Mouse (Mus musculus) gastrocnemius, postnatal 4 days (tissue): ENCODE measurements around the gene Qpct. TPM values are rescaled to one million over a fixed set of nuclear protein-coding genes. Genes with fewer than 3 reads are reported as not detected.
"Not testable (repeated sequence)": the region's sequence is repeated elsewhere in the genome, so short reads cannot be mapped to it uniquely, and the experiment has no call there.

Experiments used
- DNase-seq, 2 experiments: peaks; one replicate each; pipeline ENCODE4 v3.0.0; 2021 to 2022; ENCODE audit warnings: low spot score in 2 of 2, mixed read lengths in 2 of 2
- total RNA-seq, 2 experiments: library from RNA; stranded (reverse); gene quantifications; 2 replicates each; pipeline ENCODE4 v1.2.3; 2021

Qpct gene
- total RNA-seq, 2 experiments from 2014 or later: 29.0 to 31.5 TPM

DNA sequence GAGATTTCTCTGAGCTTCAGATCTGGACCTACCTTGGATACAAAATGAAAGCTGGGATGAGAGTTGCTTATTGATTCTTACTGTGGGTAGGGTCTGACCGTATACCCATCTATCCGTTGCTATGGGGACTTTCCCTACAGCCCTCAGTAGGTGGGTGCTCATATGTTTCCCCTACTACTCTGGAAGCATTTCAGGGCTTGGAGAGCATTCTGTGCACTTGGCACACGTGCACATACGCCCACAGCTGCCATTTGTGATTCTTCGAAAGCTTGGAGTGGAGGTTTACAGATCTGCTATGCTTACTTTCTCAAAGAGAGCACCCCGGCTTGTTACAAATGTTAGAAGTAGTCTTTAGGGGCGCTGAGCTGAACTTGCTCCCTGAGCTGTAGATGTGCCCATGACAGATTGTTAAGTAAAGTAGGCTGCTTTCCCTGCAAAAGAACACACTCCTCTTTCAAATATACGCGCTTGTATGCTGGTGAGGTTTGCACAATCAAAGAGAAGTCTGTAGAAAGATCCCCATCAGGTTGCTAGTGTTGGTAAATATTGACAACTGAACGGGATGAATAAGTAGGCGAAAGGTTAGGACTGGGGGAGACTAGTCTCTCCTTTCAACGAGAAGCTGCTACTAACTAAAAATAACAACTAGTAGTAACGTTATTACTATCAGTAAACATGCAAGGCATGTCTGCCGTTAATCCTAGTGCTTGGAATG, 18.2 kb downstream of the Qpct start:
- DNase-seq: no peak

DNA sequence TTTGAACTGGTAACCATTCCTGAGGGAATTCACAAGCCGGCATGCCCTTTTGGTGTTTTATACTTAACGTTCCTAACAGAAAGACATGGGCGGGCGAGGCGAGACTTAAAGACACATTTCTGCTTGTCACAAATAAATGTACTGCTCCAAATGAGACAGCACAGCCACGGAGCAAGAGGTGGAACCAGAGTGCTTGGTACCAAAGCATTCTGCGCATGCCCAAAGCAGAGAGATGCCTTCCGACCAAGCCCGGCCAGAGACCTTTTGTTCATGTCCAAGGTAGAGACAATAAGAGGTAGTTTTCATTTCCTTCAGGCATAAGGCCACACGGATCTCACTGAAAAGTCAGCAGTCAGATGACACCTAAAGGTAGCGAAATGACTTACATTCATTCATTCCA, 20.2 kb downstream of the Qpct start:
- DNase-seq: no peak

DNA sequence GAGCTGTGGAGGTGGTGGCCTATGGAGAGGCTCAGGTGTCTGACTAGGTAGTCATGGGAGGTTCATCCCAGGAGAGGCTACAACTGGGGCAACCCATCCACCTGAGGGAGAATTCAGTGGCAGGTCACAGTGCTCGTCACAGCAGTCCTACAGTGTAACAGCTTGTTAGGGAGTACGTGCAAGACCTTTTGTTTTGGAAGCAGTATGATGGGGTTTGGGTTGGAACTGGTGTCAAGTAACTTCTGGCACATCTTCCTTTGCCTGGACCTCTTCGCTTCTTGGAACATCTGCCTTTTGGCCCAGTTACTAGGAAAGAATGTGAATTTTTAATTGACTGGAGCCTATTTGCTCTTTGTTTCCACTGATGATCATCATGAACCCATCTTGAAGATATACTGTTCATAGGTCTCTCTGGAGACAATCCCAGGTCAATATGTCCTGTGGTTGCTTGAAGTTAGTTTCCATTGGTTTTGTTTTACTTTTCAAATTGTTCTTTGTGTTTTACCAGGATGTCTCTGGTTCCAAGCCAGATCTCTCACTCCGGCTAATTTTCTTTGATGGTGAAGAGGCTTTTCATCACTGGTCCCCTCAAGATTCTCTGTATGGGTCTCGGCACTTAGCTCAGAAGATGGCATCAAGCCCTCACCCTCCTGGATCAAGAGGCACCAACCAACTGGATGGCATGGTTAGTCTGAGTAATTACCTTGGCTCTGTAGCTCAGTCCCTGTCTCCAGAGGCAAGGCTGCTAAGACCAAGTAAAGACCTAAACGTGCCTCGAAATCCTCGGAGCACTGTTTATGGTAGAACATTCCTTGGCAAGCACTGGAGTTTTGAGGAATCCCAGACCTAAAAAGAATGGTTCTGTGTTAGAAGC, 25.5 kb downstream of the Qpct start:
- no peak for DNase-seq

DNA sequence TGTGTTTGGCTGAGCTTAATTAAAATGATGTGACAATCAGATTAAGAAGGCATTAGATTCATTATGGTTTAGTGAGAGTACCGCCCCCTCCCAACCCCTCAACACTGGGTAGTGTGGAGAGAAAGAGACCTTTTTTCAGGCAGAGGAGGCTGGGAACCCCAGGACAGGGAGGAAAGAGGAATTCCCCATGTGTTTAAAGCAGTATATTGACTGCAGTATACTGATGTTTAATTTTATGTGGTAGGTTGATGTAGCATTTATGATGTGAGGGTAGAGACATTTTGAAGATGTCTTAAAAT, 26.1 kb downstream of the Qpct start:
- DNase-seq: no peak

DNA sequence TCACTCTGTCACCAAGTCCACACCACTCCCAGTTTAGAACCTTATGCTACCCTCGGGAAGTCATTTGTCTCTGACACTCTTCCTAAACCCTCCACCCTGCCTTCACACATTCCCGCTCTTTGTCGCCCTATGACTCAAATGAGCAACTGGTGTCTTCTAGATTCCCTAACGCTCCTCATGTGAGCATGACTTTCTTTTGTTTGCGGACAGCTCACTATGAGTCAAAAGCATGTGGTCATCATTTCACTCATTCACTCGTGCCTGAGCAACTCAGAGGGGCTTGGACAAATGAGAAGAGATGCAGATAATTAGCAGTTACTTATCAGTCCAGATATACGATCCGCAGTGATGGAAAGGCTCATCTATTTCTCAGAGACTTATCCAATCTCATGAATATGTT, 26.5 kb downstream of the Qpct start:
- no peak for DNase-seq

DNA sequence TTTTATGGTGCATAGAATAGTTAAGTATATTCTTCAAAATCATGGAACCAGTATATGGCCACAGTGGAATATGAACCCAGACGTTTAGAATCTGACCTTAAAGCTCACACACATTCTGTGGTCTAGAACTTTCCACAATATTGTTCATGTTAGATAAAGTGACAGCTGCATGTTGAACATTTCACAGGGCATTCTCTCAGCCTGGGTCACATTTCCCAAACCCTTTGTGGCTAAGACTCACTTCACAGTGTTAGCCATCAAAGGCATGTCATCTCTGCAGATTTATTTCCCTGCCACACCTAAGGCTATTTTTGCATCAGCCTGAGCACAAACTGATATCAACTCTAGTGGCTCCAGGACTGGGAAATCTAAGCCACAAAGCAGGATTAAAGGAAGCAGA, 40.0 kb downstream of the Qpct start:
- DNase-seq: no peak

DNA sequence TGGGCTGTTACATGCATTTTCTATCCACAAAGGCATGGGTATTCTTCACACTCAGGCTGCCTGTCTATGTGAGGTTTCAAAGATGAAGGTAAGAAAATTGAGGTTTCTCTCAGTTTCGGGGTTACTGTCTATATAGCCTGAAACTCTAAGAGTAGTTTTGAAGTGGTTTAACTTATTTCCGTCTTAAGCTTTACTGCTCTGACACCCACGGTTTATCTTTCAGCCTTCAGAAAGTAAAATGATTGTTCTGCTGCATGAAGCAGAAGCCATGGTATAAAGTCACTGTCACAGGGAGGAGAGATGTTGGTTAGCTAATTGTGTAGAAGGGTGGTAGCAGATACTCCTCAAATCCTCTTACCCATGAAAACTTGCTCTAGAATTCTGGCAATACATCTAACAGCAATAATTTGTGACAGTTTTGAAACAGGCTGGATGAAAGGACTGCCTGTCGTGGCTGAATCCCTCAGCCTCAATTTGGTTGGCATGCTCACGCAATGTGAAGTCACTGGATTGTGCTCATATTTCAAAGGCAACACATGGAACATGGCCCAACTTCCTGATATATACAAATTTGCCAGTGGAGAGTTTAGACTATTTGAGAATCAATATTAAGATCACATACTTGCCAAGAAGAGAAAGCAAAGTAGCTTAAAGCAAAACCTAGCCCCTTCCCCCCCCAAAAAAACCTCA, 41.7 kb downstream of the Qpct start:
- DNase-seq: no peak

DNA sequence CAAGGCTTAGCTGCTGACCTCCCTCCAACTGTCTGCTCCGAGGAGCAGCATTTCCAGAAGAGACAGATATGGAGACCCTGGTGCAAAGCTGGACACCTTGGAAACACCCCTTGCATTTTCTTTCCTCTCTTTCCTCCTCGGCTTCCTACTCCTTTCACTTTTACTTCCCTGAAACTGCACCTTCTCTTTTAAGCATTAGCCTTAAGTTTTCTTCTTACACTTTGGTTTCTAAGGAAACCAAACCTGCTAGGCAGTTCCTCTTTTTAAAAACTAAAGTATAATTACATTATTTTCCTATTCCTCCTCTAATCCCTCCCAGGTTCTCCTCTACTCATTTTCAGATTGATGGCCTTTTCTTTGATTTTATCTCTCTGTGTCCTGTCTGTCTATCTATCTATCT, 43.9 kb downstream of the Qpct start:
- DNase-seq: no peak

DNA sequence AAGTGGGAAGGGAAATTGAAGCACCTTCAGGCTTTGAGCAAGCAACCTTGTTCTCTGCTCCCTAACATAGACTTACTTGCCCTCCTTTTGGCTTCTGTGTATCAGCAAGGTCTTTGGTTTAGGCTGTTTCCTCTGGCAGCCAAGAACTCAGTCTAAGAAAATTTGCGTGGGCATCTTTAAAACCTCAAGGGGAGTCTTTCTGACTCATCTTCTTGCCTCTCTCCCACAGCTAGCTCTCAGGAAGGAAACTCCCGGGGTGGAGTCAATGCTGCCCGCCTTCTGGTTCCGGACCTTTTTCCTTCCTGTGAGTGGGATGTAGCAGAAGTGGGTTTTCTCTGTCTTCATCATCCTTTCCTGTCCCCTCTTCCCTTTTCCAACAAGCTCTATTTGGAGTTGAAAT, 48.2 kb downstream of the Qpct start:
- DNase-seq: no peak

DNA sequence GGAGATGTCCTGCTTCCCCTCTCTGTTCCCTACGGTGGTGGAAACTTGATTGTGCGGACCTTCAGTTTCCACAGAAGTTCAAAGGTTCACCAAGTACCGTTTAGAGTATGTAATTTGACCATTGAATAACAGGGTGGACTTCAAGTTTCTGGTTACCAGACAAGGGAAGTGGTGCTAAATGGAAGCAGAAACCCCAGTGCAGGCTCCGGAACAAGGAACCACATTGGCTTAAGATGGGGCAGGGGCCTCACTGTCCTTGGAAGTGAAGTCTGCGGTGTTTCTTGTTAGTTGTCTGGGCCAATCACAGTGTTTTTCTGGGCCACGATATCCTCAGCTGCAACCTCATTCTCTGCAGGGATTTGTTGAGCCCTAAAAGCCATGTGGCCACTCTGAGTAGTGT, 56.5 kb downstream of the Qpct start:
- no peak for DNase-seq

DNA sequence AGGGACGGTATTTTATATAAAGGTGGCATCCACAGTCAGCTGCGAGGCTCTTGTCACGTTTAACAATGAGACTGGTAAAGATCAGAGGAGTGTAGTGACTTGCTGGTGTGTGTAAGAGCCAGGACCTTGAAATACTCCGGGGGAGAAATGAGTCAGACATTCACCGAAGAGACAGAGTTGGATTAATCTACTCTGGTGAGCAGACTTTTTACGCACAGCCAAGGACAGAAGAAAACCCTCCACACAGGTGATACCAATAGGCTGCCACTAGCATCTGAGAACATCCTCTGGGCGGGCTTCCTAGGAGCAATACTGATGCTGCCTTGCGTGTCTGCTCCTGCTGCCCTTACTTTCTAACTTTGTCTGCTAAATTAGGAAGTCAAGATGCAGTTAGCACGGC, 57.9 kb downstream of the Qpct start:
- DNase-seq: no peak

DNA sequence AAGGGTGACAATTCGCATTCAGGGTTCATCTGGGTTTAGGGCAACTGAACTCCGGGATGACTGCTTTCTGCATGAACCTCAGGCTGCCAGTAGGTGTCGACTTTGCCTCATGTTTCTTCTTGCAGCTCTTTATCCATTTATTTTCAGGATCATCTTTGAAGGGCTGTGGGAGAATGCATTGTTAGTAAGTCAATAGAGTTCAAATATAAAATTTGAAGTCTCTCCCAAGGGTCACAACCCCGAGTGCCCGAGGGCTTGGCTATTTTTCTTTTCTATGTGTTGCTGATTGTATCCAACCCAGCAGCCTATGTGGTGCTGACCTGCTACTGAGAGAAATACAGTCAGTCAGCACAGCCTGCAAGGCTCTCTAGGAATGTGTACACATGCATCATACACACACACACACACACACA, 59.2 kb downstream of the Qpct start:
- DNase-seq: peak in 1 of 2 experiments; percentile 31

DNA sequence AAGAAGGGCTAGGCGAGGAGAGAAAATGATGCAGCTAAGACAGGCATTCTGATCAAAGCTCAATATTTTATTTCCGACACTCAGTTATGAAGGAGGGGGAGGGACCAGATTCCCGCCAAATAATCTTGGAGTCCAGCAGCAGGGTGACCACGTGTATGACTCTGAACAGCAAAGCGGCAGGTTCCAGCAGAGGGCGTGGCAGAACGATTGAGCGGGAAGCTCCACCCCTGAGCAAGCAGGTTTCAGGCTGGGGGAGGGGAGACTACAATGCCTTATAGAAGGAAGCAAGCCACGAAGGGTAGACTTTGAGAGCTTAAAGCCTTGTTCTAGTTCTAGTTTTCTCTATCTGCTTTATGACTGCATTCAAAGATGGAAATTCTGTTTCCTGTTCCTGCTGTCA, 63.5 kb downstream of the Qpct start:
- not testable (repeated sequence) for DNase-seq

DNA sequence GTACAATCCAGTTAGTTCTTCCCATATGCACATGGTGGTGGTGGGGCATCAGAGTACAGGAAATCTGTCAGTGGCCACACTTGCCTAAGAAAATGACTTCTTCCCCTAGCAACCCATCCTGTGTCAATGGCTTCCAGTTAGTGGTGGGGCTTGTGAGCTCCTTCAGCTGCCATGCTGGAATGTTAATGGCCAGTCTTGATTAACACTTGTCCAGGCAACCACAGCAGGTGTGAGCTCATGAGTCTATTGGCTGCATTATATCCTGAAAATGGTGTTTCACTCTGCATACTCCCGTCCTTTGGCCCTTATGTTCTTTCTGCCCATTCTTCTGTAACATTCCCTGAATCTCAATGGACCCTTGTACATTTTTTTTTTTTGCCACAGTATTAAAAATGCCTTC, 67.4 kb downstream of the Qpct start:
- DNase-seq: no peak

DNA sequence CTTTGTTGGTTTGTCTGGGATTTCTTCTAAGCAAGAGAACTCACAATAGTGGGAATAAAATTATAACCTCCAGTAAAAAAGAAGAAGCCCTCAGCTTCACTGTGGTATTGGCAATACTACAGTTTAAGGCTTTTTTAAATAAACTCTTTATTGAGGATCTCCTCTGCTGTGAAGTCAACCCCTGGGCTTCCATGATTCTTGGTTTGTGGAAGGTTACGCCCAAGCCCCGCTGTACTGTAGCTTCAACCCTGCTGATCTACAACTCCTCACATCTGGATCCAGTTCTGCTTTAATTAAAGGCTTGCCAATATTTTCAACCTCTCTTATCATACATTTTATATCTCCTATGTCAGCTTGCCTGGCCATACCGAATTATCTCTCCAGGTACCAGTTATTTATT, 68.6 kb downstream of the Qpct start:
- DNase-seq: no peak

DNA sequence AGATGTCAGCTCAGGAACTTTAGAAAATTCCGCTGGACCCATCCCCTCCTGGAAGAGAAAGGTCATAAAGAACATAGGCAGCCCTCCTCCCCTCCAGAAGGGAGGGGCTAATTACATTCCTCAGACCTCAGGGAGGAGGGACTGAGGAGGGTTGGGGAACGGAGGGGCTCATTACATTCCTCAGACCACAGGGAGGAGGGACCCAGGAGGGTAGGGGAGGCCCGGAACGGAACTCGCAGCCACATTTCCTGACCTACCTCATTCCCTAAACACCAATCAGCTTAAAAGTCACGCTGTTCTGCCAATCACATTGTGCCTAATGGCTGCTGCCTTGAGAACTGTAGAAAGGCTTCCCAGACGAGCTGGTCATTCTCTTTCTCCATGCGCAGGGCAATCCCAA, 82.0 kb downstream of the Qpct start:
- DNase-seq: no peak

DNA sequence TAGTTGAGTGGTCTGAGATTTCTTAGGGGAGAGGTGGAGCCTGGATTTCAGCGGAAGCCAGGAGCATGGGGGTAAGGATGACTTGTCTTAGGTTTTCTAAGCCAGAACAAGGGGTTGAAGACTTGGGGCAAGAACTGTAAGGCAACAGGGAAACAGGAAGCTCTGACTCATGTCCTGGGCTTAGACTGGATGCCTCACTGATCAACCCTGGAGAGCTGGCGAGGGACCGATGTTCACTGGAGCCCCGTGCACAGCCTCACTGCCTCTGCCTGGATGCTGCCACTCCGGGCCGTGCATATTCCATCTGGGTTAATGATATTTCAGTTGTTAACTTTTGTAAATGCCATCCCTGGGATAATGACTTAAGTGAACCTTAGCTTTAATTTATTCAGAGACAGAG, 84.1 kb downstream of the Qpct start:
- no peak for DNase-seq

DNA sequence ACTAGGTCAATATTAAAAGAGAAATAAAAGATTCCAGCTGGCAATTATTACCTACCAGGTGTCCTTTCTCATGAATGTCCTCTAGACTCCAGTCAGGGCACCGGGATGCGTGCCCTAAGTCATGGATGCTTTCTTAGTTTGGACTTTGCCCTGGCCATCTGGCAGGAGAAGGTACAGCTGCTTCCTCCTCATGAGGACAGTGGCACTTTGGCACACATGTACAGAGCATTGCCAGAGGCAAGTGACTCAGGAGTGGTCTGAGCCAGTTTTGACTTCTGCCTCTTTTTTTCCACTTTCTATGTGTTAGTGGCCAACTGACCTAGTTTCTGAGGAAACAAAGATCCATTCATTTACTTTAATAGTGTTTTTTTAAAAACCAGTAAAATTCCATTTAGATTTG, 84.7 kb downstream of the Qpct start:
- peak in 1 of 2 experiments; percentile 25 for DNase-seq
